ENCODE assay signal across 31 mouse cellular contexts in the genomic region with DNA sequence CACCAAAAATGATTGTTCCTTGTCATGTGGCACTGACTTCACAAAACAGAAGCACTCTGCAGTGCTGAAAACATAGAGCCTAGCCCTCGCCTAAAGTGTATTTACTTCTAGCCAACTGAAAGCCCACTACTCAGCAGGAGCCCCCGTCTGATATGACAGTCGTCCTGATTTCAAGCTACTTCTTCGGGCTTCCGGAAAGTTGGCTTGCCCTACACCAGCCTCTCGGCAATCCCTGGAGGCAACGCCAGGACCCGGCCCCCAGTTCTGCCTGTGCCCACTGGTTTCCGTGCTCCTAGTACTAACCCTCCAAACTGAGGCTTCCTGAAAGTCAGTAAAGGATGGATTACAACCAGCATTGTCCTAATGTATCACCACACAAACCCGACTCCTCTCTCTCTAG.
"Had no signal": no experiment of that assay in that cellular context is flagged by ENCODE, and none has a peak within 500 bp of the region (broad histone marks: within the 10 kb centered on the region; RNA-seq: fewer than 3 reads in every experiment).

No protein-coding gene starts in this region.

- H3K27me3 ChIP-seq: limb, embryonic 12.5 days; limb, embryonic 13.5 days; limb, embryonic 15.5 days; liver, embryonic 12.5 days; liver, embryonic 15.5 days; lung, embryonic 15.5 days; megakaryocyte, embryonic 14.5 days; midbrain, embryonic 12.5 days; midbrain, embryonic 13.5 days; midbrain, embryonic 15.5 days; neural tube, embryonic 12.5 days; neural tube, embryonic 13.5 days had no signal

- H3K27ac ChIP-seq: limb, embryonic 10.5 days; limb, embryonic 12.5 days; limb, embryonic 13.5 days; limb, embryonic 15.5 days; liver, embryonic 12.5 days; liver, embryonic 14.5 days; liver, embryonic 15.5 days; lung, embryonic 15.5 days; macrophage; midbrain, embryonic 10.5 days; midbrain, embryonic 12.5 days; midbrain, embryonic 13.5 days; midbrain, embryonic 15.5 days; neural tube, embryonic 12.5 days; neural tube, embryonic 13.5 days had no signal

- H3K9ac ChIP-seq: limb, embryonic 12.5 days; limb, embryonic 13.5 days; limb, embryonic 15.5 days; liver, embryonic 12.5 days; liver, embryonic 14.5 days; liver, embryonic 15.5 days; liver, postnatal 0 days; lung, embryonic 14.5 days; lung, embryonic 15.5 days; midbrain, embryonic 12.5 days; midbrain, embryonic 13.5 days; midbrain, embryonic 15.5 days; neural tube, embryonic 12.5 days; neural tube, embryonic 13.5 days had no signal

- H3K36me3 ChIP-seq: limb, embryonic 10.5 days; limb, embryonic 12.5 days; limb, embryonic 13.5 days; limb, embryonic 15.5 days; lung, embryonic 15.5 days; midbrain, embryonic 10.5 days; midbrain, embryonic 12.5 days; midbrain, embryonic 13.5 days; midbrain, embryonic 15.5 days; neural tube, embryonic 12.5 days; neural tube, embryonic 13.5 days had no signal

- ATAC-seq: liver, embryonic 12.5 days; liver, postnatal 0 days; lung, postnatal 0 days; midbrain, embryonic 13.5 days; midbrain, embryonic 15.5 days; midbrain, embryonic 16.5 days had no signal

- H3K9me3 ChIP-seq: limb, embryonic 10.5 days; limb, embryonic 12.5 days; limb, embryonic 13.5 days; limb, embryonic 15.5 days; liver, embryonic 12.5 days; liver, embryonic 15.5 days; lung, embryonic 15.5 days; megakaryocyte, embryonic 14.5 days; midbrain, embryonic 10.5 days; midbrain, embryonic 12.5 days; midbrain, embryonic 13.5 days; midbrain, embryonic 15.5 days; neural tube, embryonic 12.5 days; neural tube, embryonic 13.5 days had no signal

- H3K4me1 ChIP-seq: limb, embryonic 10.5 days; limb, embryonic 12.5 days; limb, embryonic 15.5 days; lung, embryonic 15.5 days; midbrain, embryonic 12.5 days; midbrain, embryonic 13.5 days; midbrain, embryonic 15.5 days; neural tube, embryonic 12.5 days; neural tube, embryonic 13.5 days had no signal

- H3K4me3 ChIP-seq: limb, embryonic 10.5 days; limb, embryonic 12.5 days; limb, embryonic 13.5 days; limb, embryonic 15.5 days; liver, embryonic 12.5 days; liver, embryonic 15.5 days; lung, embryonic 15.5 days; megakaryocyte, embryonic 14.5 days; midbrain, embryonic 10.5 days; midbrain, embryonic 12.5 days; midbrain, embryonic 13.5 days; midbrain, embryonic 15.5 days; myocyte; neural tube, embryonic 12.5 days; neural tube, embryonic 13.5 days had no signal

- H3K4me2 ChIP-seq: limb, embryonic 12.5 days; limb, embryonic 13.5 days; limb, embryonic 15.5 days; liver, embryonic 11.5 days; liver, embryonic 12.5 days; liver, embryonic 15.5 days; lung, embryonic 14.5 days; lung, embryonic 15.5 days; midbrain, embryonic 11.5 days; midbrain, embryonic 12.5 days; midbrain, embryonic 13.5 days; midbrain, embryonic 15.5 days; neural tube, embryonic 12.5 days; neural tube, embryonic 13.5 days had no signal

- DNase-seq: left cerebral cortex, postnatal 4 days; liver, postnatal 0 days; lung, adult 18-20 months; lung, adult 2 months; lung, embryonic 14.5 days; lung, postnatal 10 days; lung, postnatal 14 days; lung, postnatal 36 days; lung, postnatal 4 days; midbrain, embryonic 14.5 days had no signal
